Mouse (Mus musculus) lung, adult 2 months (tissue): Measurements from ENCODE around the gene Cav3.
A peak's percentile ranks its signal among the peaks of the same experiment; 100 is the strongest.

Experiments
- CTCF ChIP-seq: fragments of 200-500 bp; IDR thresholded peaks from 2 replicates; pipeline ENCODE4 v1.5.1; 2011; ENCODE audit warnings: mild to moderate bottlenecking, low read length, control low read depth; ENCODE audit not compliant: insufficient read depth
- POLR2A ChIP-seq: fragments of 200-500 bp; IDR thresholded peaks from 2 replicates; pipeline ENCODE4 v1.6.1; 2011; ENCODE audit warnings: low read depth, mild to moderate bottlenecking, control low read depth, low read length, borderline replicate concordance; ENCODE audit errors: extremely low read depth

- TF ChIP-seq CTCF (peak; percentile 74), POLR2A (no peak)
Measured at GRCm38 (mm10) chr6:112490625-112491242, 31.4 kb downstream of the Cav3 start.
